35 mouse cellular contexts compared by ENCODE assay signal in genomic region chr7:16178114-16178513, GRCm38 (mm10). TPM values are rescaled to one million over a fixed set of nuclear protein-coding genes. Genes with fewer than 3 reads are reported as not detected.
"Had no signal": no experiment of that assay in that cellular context is flagged by ENCODE, and none has a peak within 500 bp of the region (broad histone marks: within the 10 kb centered on the region; RNA-seq: fewer than 3 reads in every experiment).

No protein-coding gene starts in this region.

- ATAC-seq: liver, embryonic 12.5 days; liver, postnatal 0 days; lung, postnatal 0 days; midbrain, embryonic 13.5 days; midbrain, embryonic 15.5 days; midbrain, embryonic 16.5 days had no signal

- H3K27ac ChIP-seq: limb, embryonic 10.5 days; limb, embryonic 12.5 days; limb, embryonic 13.5 days; limb, embryonic 15.5 days; liver, embryonic 12.5 days; liver, embryonic 13.5 days; liver, embryonic 14.5 days; liver, embryonic 15.5 days; lung, embryonic 15.5 days; macrophage; midbrain, embryonic 10.5 days; midbrain, embryonic 12.5 days; midbrain, embryonic 13.5 days; midbrain, embryonic 15.5 days; neural tube, embryonic 12.5 days had no signal

- H3K4me1 ChIP-seq: liver, embryonic 15.5 days had no signal

- H3K9ac ChIP-seq: limb, embryonic 12.5 days; limb, embryonic 13.5 days; limb, embryonic 15.5 days; liver, embryonic 12.5 days; liver, embryonic 13.5 days; liver, embryonic 14.5 days; liver, embryonic 15.5 days; liver, postnatal 0 days; lung, embryonic 14.5 days; lung, embryonic 15.5 days; midbrain, embryonic 12.5 days; midbrain, embryonic 13.5 days; midbrain, embryonic 15.5 days; neural tube, embryonic 12.5 days had no signal

- DNase-seq: left cerebral cortex, postnatal 4 days; liver; liver, embryonic 13.5 days; liver, postnatal 0 days; lung, adult 18-20 months; lung, adult 2 months; lung, embryonic 14.5 days; lung, postnatal 10 days; lung, postnatal 14 days; lung, postnatal 36 days; lung, postnatal 4 days had no signal

- H3K4me2 ChIP-seq: limb, embryonic 12.5 days; limb, embryonic 13.5 days; limb, embryonic 15.5 days; liver, embryonic 11.5 days; liver, embryonic 12.5 days; liver, embryonic 13.5 days; liver, embryonic 15.5 days; lung, embryonic 14.5 days; lung, embryonic 15.5 days; midbrain, embryonic 12.5 days; midbrain, embryonic 13.5 days; midbrain, embryonic 15.5 days; neural tube, embryonic 12.5 days had no signal

- H3K9me3 ChIP-seq: limb, embryonic 12.5 days; limb, embryonic 13.5 days; limb, embryonic 15.5 days; liver, embryonic 12.5 days; liver, embryonic 13.5 days; liver, embryonic 15.5 days; lung, embryonic 15.5 days; megakaryocyte, embryonic 14.5 days; midbrain, embryonic 10.5 days; midbrain, embryonic 12.5 days; midbrain, embryonic 13.5 days; midbrain, embryonic 15.5 days; neural tube, embryonic 12.5 days had no signal

- H3K27me3 ChIP-seq: lung, embryonic 15.5 days; midbrain, embryonic 12.5 days; midbrain, embryonic 13.5 days; midbrain, embryonic 15.5 days; neural tube, embryonic 12.5 days had no signal

- H3K4me3 ChIP-seq: limb, embryonic 10.5 days; limb, embryonic 12.5 days; limb, embryonic 13.5 days; limb, embryonic 15.5 days; liver, embryonic 12.5 days; liver, embryonic 13.5 days; liver, embryonic 15.5 days; lung, embryonic 15.5 days; megakaryocyte, embryonic 14.5 days; midbrain, embryonic 10.5 days; midbrain, embryonic 12.5 days; midbrain, embryonic 13.5 days; midbrain, embryonic 15.5 days; myocyte; neural tube, embryonic 12.5 days had no signal

- H3K36me3 ChIP-seq: limb, embryonic 10.5 days; limb, embryonic 12.5 days; limb, embryonic 13.5 days; limb, embryonic 15.5 days; liver, embryonic 12.5 days; liver, embryonic 13.5 days; liver, embryonic 15.5 days; lung, embryonic 15.5 days had no signal

RNA-seq across cellular contexts. Expression of gene Meis3, which starts 3.2 kb away (rescaled TPM):
- total RNA-seq: megakaryocyte progenitor cell, adult 5-6 weeks had no signal

RNA-seq across cellular contexts. Expression of gene Slc8a2, which starts 48.5 kb away (rescaled TPM):
- total RNA-seq: liver, adult 2 months; megakaryocyte progenitor cell, adult 5-6 weeks; megakaryocyte, adult 5-6 weeks; megakaryocyte-erythroid progenitor cell, adult 5-6 weeks; monocyte, adult 5-6 weeks had no signal
- polyA plus RNA-seq: liver, embryonic 12.5 days; liver, embryonic 13.5 days; liver, embryonic 15.5 days; liver, postnatal 0 days; macrophage had no signal
